Mouse (Mus musculus): ENCODE results near the gene Amh.
"Not testable (repeated sequence)": the region's sequence is repeated elsewhere in the genome, so short reads cannot be mapped to it uniquely, and the experiment has no call there.

Gene Amh

DNA sequence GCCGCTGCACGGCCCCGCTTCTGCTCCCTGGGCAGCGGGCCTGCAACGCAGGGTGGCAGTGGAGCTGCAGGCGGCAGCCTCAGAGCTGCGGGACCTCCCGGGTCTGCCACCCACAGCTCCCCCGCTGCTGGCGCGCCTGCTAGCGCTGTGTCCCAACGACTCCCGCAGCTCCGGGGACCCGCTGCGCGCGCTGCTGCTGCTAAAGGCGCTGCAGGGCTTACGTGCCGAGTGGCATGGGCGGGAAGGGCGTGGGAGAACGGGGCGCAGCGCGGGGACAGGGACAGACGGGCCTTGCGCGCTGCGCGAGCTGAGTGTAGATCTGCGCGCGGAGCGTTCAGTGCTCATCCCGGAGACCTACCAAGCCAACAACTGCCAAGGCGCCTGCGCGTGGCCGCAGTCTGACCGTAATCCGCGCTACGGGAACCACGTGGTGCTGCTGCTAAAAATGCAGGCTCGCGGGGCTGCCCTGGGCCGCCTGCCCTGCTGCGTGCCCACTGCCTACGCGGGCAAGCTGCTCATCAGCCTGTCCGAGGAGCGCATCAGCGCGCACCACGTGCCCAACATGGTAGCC lies 2.1 kb downstream of the Amh start:
- in situ Hi-C loops (cut with MboI, MseI) = no loop called here

- in situ Hi-C loops (cut with MboI, MseI) = no loop called here
These were observed 3.3 kb downstream of the Amh start for GRCm38 (mm10) chr10:80808099-80808984.

DNA sequence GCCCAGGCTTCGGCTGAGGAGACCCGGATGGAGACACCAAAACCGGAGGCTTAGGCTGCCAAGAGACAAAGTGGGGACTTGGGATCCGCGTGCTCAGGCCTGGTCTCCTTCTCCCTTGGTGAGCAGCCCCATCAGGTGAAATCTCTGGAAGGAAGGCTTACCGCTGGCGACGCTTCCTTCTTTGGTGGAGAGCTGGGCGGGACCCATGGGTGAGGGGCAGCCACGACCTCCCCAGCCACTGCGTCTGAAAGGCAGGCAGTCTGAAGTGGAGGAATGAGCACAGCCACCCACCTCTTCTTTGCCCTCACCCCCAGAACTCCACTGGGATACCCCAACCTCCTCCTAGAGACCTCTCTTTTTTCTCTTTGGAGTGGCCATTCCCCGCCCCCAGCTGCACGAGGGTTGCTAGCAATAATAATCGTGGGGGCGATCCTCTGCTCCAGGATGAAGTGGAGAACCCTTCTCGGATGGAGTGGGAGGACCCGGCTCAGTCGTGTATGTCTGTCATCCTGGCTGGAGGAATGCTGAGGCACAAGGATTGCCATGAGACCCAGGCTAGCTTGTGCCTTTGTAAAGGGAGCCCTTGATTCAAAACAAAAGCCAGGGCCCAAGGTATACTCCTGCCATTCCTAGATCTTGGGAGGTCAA lies 4.1 kb downstream of the Amh start:
- in situ Hi-C loops (cut with MboI, MseI) = no loop called here

GRCm38 (mm10) chr10:80810084-80810483 lies 5.0 kb downstream of the Amh start:
- in situ Hi-C loops (cut with MboI, MseI) = loop anchor here (5.0 kb wide), 2 partner anchors 67 to 187 kb away; no protein-coding TSS in a partner anchor

DNA sequence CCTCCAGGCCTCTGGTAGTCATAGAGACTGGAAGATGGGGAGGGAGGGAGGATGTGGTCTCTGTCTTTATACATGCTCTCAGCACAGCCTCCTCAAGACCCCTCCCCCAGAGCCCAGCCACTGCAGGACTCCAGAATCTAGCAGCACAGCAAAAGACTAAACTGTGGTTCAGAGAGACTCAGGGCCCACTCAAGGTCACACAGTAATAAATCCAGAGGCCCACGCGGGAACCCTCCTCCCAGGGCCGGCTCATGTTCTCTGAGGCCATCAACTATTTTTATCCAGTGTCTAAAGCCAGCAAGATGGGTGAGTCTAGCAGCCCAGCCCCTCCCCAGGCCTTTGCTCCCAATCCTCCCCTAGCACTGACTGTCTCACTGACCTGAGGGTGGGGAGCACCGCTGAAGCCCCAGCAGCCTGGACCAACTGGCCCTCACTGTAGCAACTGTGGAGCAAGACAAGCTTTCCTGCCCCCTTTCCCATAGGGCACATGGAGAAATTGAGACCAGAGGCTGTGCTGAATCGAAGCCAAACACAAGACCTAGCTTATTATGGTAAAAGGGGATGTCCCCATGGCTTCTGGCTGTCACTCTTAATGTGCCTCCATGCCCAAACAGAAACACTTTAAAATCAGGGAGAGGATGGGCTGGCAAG lies 7.5 kb downstream of the Amh start:
- in situ Hi-C loops (cut with MboI, MseI) = loop anchor here (5.0 kb wide), 2 partner anchors 65 to 185 kb away; no protein-coding TSS in a partner anchor

DNA sequence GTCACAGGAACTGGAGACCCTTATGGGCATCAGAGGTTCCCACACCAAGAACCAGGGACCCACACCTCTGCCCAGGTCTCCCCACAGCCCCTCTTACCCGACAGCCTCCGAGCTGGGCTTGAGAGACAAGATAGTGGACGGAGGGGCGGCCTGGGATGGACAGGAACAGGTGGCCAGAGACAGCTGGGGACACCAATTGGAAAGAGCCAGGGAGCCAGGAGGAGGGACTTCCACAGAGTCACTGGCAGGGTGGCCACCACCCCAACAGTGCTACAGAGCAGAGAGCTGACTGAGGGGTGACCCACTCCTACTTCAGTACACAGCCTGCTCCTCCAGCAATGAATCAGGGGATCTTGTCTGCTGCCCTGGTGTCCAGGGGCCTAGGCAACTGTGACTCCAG lies 8.3 kb downstream of the Amh start, which contains the start of gene Jsrp1:
Gene Jsrp1, minus strand, starts transcription at position 133 of the 400 bp plus-strand sequence.
- in situ Hi-C loops (cut with MboI, MseI) = loop anchor here (5.0 kb wide), 2 partner anchors 64 to 184 kb away; no protein-coding TSS in a partner anchor

DNA sequence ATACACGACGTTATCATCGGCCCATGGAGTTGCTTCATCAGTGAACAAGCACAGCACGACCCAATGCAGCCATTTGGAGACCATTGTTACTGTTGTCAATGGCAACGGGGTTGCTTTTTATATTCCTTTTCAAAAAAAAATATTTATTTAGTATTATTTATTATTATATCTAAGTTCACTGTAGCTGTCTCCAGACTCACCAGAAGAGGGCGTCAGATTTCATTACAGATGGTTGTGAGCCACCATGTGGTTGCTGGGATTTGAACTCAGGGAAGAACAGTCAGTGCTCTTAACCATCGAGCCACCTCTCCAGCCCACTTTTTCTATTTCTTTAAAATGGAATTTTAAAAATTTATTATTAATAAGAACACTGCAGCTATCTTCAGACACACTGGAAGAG lies 9.8 kb downstream of the Amh start:
- in situ Hi-C loops (cut with MboI, MseI) = loop anchor here (5.0 kb wide), 2 partner anchors 63 to 183 kb away; no protein-coding TSS in a partner anchor

DNA sequence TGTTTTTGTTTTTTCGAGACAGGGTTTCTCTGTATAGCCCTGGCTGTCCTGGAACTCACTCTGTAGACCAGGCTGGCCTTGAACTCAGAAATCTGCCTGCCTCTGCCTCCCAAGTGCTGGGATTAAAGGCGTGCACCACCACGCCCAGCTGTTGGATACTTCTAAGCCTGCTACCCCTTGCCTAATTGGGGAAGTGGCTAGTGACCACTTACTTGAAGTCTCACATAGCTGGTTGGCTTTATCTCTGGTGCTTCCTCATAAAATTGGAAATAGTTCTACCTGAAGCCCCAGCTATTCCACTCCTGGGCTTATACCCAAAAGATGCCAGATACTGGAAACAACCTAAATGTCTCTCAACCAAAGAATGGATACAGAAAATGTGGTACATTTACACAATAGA lies 11.3 kb downstream of the Amh start:
- in situ Hi-C loops (cut with MboI, MseI) = not testable (repeated sequence)

GRCm38 (mm10) chr10:80817164-80817563 lies 12.1 kb downstream of the Amh start:
- in situ Hi-C loops (cut with MboI, MseI) = no loop called here

DNA sequence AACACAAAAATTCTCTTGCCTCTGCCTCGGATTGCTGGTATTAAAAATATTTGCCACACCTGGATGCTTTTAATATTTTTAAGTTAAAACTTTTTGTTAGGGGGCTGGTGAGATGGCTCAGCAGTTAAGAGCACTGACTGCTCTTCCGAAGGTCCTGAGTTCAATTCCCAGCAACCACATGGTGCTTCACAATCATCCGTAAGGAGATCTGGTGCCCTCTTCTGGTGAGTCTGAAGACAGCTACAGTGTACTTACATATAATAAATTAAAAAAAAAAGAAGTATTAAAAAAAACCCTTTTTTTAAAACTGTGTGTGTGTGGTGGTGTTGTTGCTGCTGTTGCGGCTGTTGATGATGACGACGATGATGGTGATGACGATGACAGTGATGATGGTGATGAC lies 12.9 kb downstream of the Amh start:
- in situ Hi-C loops (cut with MboI, MseI) = not testable (repeated sequence)

DNA sequence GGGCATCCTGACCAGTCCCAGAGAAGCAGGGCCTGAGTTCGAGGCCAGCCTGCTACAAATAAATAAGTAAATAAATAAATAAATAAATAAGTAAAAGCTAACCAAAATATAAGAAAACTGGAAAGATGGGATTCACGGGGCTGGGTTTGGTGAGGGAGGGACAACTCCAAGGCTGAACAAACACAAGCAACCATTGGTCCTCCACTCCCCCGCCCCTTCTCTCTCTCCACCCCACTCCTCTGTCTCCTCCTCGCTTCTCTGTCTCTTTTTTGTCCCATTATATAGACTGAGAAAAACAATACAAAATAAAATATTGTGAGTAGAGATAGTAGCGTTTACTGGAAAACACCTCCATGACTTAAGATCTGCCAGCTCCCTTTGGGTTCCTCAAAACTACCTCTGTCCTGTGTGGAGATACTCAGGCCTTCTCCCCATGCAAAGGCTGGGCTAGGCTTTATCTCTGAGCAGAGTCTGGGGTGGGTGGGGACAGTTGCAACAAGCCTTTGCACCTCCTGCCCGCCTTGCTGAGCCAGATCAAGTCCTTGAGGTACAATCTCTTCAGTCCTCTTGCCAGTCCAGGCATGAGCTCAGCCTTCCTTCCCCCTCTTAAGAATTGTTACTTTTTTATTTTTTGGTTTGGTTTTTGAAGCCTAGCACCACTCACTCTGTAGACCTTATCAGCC lies 13.7 kb downstream of the Amh start:
- in situ Hi-C loops (cut with MboI, MseI) = no loop called here

DNA sequence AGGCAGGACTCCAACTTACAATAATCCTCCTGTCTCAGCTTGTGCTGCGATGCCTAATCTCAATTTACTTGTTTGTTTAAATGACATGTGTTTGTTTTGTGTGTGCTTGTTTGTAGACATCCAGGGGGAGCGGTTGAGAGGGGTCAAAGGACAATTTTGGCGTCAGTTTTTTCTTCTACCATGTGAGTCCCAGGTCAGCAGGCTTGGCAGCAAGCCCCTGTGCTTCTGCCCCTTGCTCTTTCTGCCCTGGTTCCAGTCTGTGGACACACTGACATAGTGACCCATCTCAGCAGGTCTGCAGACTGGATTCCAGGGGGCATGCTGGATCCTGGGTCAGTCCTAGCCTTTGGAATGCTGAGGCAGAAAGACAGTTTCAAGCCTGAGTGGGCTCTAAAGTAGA lies 14.4 kb downstream of the Amh start:
- in situ Hi-C loops (cut with MboI, MseI) = no loop called here

GRCm38 (mm10) chr10:80821991-80822390 lies 16.9 kb downstream of the Amh start:
- in situ Hi-C loops (cut with MboI, MseI) = no loop called here

GRCm38 (mm10) chr10:80822528-80822927 lies 17.5 kb downstream of the Amh start:
- in situ Hi-C loops (cut with MboI, MseI) = no loop called here

DNA sequence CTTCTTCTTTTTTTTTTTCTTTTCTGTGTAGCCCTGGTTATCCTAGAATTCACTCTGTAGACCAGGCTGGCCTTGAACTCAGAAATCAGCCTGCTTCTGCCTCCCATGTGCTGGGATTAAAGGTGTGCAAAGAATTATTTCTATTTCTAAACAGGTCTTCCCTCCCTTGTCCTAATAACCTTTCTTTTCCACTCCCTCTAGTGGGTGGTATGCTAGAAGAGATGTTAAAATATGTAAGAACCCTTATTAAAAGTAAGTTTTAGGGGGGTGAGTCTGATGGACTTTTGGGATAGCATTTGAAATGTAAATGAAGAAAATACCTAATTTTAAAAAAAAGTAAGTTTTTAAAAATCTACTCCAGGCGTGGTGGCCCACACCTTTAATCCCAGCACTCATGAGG lies 18.3 kb downstream of the Amh start:
- in situ Hi-C loops (cut with MboI, MseI) = no loop called here

DNA sequence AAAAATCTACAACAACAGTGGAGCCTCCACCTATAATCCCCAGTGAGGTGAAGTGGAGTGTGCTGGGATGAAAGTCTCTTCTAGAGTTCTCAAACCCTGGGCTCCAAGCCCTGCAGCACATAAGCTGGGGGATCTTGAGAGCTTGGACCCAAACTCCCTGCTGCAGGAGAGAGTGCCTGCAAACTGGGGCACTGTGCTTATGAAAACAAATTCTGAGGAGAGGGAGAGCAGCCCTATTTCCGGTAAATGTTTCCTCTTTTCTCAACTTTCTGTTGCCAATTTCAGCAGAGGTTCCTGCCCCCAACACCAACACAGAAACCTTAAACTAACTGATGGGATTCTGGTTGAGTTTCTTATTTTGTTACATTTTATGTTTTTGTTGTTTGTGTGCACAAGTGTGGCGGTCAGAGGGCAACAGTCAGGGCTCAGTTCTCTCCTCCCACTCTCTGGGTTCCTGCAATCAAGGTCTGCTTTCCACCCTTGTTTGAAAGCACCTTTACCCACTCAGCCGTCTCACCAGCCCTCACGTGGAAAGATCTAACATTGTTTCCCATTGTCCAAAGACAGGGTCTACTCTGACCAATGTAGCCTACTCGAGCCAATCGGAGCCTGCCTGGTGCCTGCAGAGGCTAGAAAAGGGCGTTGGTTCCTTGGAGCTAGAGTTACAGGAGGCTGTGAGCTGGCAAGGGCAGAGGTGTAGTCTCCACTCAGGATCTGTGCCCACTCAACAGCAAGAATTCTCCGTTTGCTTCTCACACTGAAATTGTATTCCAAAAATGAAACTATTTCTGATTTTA lies 19.0 kb downstream of the Amh start:
- in situ Hi-C loops (cut with MboI, MseI) = no loop called here

- in situ Hi-C loops (cut with MboI, MseI) = no loop called here
These were observed 19.8 kb downstream of the Amh start for GRCm38 (mm10) chr10:80824827-80825226.

DNA sequence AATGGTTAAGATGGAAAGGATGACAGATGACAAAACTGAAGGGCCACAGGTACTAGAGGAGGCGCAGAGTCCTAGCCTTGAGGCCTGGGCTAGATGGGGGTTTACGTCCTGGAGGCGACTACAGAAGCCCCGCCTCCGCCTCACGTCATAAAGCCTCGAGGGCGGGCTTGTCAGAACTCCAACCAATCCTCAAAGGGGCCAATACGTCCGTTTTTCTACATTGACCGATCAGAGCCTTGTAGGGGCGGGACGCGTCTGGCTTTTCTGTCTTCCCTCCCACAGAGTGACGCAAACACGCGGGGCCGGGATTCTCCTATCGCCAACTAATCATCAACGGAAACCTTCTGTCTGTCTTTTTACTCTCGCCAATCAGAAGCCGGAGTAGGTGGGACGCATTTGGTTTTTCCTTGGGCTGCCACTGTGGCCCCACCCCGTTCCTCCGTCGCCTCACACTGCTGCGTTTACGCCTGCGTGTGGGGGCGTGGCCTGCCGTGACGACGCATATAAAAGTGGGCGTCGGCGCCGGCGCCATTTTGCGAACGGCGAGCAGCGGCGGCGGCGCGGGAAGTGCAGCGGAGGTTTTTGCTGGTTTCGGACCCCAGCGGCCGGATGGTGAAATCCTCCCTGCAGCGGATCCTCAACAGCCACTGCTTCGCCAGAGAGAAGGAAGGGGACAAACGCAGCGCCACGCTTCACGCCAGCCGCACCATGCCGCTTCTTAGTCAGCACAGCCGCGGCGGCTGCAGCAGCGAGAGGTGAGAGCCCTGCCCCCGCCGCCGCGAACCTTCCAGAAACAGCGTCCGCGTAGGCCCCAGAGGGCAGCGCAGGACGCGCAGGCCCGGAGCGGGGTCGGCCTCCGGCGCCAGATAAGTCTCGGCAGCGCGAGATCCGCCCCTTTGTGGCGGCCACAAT lies 21.4 kb downstream of the Amh start, which contains the start of gene Oaz1:
Gene Oaz1, plus strand, starts transcription at position 506 of the 912 bp plus-strand sequence.
- in situ Hi-C loops (cut with MboI, MseI) = no loop called here

All from regulatory T cell (primary cell).